Mouse (Mus musculus): ENCODE results near the gene Sdk1.

Gene Sdk1

DNA sequence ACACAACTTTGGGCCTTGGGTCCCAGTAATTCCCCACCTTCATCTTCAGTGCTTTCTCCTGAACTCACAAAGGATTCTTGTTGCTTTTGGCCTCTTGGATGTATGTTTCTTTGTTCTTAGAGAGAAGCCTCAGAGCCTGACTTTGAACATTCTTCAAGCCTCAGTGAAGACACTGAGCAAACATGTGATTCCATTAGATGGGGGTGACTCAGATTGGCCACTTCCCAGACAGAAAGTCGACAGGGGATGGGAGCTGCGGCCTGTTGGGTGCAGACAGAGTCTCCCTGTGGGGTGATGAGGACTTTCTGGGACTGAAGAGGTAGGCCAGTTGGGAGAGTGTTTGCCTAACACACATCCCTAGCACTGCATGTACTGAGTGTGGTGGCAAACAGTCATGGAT lies 405.3 kb downstream of the Sdk1 start:
- DNase-seq, result no peak

DNA sequence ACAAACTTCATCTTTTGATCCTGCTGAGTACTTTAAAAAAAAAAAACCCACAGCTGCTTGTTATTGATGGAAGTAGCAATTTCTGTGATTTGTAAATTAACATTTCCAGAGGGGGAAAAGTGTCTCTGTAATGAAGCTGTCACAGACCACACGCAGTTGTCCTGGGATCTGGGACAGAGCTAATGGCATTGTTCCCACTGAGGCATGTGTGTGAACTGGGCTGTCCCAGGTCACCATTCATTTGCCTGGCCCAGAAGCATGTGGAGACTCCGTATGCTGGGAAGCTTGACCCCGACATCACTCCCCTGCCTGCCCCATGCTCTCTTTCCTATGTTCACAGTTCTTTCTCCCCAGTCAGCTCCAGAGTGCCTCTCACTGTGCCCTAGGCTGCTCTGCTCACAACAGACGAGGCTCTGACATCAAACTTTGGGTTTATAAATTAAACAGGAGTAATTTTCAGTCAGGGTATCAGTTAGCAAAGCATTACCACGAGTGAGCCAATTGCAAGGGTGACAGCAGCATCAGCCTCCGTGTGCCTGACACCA lies 408.6 kb downstream of the Sdk1 start:
- no peak for DNase-seq

DNA sequence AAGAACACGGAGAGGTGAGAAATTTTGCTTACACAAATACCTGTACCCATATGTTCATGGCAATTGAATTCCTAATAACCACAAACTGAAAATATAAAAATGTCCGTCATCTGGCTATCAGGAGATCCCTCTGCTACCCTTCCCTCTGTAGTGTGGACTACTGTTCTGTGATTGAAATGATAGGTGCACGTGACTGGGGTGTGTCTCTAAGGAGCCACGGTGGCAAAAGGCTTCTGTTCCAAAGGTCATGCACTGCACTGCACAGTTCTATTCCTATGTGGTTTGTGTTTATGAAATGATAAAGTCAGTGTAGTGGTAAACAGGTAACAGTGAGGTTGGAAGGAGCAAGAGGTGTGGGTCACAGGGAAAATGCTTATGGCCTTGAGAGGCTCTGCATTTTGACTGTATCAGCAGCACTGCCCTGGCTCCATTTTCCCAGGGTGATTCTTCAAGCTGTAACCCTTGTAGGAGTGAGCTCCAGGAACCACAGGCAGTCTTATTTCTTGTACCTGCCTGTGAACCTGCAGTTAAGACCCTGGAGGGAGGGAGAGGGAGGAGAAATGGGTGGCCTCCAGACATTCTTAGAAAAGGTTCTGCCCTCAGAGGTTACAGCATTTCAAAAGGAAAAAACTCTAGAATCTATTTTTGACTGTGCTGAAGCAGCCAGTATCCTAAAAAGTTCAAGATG lies 410.5 kb downstream of the Sdk1 start:
- no peak for DNase-seq

DNA sequence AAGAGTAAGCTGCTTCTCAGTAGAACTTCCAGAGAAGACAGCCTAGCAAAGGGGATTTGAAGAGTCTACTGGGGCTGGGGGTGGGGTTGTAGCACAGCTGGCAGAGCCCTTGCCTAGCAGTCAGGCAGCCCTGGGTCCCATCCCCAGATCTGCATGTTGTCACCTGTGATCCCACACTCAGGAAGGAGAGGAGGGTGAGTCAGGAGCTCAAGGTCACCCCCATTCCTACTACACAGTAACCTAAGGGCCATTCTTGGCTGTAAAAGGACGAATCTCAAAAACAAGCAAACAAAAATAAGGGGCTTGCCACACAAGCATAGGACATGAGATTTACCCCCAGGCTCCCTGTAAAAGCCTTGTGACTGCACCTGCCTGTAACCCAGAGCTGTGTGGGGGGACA lies 435.1 kb downstream of the Sdk1 start:
- DNase-seq, result no peak

DNA sequence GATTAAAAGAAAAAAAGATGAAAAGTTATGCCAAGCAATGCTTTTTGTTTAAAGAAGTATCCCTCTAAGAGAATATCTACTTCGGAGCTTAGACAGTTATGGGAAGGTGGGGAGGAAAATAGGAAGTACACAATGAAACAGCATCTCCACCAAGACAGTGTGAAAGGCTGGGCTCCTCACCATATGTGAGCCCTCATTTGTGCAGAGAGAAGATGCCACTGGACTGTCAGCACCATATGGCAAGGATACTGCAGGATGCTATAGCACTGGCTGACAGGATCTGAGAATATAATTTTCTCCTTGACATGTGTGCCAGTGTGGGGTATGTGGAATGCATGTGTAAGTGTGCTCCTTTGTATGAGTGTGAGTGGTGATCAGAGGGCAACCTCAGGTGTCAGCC lies 435.7 kb downstream of the Sdk1 start:
- DNase-seq, result no peak

DNA sequence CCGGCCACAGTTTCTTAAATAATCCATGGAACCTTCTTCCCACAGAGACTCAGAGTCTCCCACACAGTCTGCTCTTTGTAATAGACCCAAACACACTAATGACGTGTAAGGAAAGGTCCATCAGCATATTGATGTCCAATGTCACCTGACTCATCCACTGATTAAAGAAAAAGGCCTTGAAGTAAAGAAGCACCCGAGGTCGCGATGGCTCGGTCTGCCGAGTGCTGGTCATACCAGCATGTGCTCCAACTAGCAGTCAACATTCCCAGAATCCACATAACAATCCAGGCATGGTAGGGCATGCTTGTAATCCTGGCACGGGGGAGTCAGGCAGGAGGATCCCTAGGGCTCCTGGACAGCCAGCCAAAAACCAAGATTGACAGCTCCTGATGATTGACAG lies 436.6 kb downstream of the Sdk1 start:
- no peak for DNase-seq

DNA sequence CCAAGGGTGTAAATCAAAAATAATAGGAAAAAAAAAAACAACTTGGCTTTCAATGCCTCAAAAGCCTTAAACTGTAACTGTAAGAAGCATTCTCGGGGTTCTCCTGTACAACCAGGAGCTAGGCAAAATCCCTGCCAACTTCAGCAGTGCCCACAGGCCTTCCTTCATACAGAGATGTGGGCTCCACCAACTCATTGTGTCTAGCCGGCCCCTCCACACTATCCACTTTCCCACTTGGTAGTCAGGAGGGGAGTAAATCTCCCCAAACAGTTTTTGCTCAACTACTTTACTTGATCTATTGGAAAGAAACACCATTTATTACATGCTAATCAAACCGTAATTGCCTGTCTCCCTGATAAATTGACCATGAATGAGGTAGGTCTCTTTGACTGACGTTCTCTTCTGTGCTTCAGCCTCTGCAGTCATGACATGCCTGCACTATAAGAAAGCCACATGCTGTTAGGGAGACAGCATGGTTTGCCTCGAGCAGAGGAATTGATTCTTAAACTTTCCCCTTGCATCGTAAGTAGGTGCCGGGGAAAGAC lies 445.7 kb downstream of the Sdk1 start:
- no peak for DNase-seq

DNA sequence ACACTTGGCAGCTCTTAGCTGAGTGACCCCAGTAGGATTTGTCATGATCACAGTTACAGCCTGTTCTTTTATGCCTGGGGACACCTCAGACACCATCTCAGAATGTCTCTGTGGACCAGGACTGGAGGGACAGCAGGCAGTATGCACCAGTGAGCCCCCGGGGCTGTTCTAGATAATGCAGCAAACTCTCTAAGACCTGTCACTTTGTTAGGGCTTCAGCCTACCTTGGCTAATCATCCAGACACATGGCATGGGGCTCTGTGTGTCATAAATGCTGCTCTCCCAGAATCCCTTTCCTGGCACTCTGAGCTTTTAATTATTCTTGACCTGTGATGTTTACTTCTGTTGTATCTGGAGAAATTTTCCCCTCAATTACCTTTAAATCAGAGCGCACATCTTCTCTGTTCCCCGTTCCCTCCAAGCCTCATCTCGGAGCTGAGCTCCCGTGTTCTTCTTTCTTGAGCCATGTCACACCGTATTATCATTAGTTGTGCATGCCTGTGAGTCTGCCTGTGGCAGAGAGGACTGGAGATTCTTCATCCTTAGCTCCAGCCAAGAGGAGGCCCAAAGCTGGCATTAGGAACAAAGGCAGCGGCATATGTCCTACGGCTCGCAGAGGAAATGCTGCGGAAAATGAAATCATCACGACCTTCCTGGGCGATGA lies 448.3 kb downstream of the Sdk1 start:
- no peak for DNase-seq

DNA sequence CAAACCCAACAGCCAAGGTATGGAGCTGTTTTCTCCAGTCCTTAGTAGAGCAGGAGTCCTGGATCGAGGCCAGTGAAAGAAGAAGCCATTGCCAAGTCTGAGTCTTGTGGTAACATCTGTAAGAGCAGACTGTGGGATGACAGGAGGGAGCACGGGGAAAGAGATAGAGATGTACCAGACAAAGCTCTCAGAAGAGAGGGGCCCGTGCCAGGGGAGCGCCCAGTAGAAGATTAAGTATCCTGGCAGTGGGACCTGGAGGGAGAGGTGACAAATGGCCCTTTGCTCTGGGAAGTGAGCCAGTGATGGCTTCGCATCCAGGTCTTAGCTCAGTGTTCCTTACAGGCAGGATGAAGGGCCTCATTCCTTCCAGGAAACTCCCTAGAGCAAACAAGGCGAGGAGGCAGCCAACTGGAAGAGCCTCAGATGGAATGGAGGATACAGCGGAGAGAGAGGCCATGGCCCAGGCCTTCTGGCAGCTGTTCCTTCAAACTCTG lies 450.2 kb downstream of the Sdk1 start:
- no peak for DNase-seq

DNA sequence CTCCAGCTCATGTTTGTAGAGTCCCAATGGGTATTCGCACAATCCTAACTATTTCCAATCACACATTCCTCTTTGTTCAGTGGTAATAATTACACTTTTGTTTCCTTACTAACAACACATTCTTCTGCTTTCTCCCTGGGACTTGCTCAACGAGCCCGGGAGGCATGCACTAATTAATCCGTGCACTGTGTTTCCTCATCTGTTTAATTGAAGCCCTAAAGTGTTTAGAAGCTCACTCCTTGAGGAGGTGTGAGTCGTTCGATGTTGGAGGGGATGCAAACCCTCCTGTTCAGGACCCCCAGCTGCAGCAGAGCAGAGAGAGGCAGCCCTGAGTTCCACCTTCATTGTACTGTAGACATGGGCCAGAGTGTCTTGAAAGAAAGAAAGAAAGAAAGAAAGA lies 452.4 kb downstream of the Sdk1 start:
- DNase-seq, result no peak

DNA sequence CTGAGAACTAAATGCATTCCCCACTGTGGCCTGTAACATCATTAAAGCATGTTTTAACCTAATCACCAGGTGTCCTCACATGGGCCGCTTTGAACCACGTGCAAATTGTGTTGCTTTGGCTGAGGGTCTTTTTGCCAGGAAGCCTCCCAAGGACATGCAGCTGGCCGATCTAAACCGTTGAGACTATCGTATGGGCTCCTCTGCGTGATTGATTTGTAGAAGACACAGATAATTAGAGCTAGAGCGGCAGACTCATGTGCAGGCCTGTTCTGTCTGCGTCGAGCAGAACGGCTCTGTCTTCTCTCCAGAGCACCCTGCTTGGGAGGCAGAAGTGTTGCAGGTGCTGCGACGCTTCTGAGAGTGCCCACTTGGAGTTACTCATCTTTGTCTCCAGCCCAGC lies 453.6 kb downstream of the Sdk1 start:
- DNase-seq, result no peak

DNA sequence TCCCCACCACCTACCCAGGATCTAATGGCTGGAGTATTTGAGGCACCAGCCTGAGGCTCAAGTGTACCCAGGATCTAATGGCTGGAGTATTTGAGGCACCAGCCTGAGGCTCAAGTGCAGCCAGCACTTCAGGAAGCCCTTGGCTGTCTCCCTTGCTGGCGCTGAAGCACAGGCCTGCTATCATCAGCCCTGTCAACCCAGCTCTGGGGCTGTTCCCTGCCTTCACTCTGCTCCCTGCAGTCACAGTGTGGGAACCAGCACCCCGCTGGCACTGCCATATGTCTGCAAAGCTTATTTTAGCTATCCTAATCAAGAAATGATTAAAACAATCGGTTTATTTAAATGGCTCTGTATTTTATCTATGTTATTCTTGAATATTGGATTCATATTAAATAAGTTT lies 457.1 kb downstream of the Sdk1 start:
- no peak for DNase-seq

DNA sequence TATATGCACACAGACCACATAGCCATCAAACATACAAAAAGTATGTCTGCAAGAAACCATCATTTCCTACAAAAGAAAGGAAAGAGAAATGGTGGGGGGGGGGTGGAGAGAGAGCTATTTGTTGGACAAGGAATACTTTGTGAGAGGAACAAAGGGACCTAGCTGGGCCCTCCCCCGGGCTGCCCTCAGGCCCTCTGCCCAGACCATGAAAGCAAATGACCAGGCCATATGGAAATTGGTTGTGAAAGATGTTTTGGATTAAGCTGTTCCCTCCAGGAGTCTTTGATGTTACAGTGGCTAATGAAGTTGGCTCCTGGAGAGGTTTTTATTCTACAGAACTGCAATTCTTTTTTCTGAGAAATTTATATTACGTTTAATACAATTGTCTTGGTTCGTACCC lies 479.5 kb downstream of the Sdk1 start:
- no peak for DNase-seq

DNA sequence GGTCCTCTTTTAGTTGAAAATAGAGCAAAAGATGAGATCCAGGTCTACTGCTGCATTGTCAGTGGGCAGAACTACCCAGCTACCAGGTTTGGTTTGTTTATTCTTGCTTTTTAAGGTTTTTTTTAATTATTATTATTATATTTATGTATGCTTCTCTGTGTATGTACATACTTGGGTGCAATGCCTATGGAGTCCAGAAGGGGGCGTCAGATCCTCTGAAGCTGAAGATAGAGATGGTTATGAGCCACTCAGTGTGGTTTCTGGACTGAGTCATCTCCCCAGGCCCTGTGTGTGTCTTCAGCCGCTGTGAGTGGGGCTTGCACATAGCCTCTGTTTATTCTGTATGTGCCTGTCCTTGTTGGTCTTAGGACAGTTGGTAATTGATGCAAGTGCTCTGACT lies 486.7 kb downstream of the Sdk1 start:
- DNase-seq, result no peak

DNA sequence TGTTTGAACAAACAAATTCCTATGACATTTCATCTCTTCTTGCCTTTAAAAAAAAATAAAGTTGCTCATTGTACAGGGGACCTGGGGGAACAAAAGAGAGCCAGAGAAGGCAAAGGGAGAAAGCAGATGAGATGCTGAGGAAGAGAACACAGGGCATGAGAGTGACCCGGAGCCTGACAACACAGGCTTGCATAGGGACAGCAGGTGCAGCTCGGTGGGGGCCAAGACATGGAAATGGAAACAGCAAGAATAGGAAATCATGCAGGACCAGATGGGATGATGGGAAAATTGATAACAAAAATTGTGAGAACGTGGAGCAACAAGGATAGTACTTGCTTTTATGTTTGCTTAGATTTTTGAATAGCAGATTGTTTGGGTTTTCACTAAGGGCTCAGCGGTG lies 488.7 kb downstream of the Sdk1 start:
- DNase-seq, result no peak

DNA sequence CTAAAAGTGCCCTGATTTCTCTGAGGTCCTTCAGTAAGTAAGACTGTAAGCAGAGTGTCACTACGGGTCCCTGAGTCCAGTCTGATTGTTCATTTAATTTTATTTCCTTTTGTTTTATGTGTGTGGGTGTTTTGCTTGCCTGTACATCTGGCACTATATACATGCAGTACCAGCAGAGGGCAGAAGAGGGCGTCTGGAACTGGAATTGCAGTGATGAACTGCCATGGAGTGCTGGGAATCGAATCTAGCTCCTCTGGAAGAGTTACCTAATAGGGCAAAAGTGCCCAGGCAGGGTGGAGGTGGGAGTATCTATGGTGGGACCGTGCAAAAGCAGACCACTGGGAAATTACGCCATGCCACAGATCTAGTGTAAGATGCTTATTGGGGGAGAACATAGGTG lies 497.4 kb downstream of the Sdk1 start:
- no peak for DNase-seq

DNA sequence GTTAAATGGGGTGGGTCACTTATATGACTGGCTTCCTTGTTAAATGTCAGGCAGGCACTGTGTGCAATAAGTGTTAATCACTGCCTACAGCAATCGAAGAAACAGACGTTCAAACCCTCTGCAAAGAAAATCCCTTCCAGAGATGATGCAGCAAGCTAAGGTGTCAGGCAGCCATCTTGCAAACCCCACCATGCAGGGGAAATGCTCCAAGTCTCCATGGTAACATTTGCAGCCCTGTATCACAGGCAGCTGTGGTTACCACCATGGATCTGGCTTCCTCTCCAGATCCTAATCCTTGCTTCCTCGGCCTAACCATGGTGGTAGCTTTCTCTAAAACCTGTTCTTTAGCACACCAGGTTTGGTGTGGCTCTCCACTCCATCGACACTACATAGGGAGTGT lies 507.5 kb downstream of the Sdk1 start:
- no peak for DNase-seq

DNA sequence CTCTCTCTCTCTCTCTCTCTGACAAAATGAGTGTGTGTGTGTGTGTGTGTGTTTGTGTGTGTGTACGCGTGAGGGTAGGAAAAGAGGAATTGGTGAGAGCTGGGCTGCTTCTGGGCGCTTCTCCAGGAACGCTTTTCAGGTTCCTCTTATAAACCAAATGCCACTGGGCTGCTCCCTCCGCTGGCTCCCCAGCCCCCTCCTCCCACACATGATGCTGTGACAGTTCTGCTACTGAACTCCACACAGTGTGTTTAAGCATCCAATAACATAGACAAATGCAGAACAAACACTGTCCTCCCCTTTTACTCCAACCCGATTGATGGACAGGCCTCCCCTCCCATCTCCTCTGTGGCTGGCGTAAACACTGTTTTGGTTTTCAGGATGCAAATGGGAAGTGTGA lies 513.0 kb downstream of the Sdk1 start:
- DNase-seq, result peak in 1 of 2 experiments; percentile 2

DNA sequence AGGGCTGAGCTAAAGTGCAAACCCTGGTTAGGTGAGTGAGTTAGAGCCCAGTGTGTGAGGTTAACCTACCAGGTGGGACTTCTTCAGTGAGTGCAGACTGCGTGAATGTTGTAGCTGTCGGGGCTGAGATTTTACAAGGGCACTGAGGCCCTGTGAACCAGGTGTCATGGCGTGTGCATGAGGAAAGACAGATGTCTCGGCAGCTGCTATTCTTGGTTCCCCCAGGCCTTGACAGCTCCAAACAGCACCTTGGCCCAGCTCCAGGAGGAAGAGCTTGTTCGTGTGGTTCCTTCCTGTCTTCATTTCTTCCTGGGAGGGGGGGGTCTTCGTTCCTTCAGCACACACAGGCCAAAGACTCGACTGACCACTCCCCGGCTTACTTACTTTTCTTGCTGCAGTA lies 517.6 kb downstream of the Sdk1 start:
- no peak for DNase-seq

DNA sequence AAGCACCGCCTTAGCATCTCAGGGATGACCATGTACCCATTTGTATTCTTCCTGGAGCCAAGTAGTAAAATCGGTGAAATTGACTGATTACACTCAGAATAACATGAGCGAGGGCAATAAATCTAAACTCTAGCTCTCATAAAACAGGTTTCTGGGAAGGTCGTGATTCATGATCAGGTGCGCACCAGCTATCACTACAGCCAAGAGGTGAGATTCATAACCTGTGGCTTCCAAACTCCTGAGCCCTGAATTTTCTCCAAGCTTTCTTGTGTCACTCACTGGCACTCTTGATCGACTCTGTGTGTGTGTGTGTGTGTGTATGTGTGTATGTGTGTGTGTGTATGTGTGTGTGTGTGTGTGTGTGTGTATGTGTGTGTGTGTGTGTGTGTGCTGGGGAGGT lies 522.8 kb downstream of the Sdk1 start:
- DNase-seq, result no peak

DNA sequence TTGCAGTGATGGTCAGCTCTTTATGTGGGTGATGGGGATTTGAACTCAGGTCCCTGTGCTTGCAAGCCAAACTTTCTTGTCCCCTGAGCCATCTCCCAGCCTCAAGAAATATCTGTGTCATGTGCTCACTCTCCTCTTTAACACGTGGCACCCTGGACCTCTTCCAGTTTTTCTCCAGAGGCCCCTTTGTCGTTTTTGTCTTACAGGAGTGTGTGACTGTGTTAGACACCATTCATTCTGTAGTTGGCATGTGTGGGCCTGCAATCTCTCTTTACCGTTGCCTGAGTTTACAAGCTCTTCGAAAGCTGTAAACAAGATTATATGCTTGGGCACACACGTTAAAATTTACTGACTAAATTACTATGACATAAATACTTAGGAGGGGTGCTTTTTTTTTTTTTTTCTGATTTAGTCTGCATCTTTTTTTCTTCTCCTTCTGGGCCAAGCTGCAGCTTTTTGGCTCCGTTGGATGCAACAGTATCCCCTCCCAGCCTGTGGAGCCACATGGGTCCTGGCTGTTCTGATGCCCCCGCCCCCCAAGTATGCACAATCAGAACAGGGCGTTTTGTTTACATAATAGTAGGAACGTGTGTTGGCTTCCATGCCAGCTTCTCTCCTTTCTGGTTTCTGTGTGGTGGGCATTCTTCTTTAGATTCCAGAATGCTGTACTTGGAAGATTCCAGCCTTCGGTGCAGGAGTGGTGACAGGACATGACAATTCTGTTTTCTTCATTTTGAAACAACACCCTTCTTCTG lies 527.6 kb downstream of the Sdk1 start:
- DNase-seq, result no peak

DNA sequence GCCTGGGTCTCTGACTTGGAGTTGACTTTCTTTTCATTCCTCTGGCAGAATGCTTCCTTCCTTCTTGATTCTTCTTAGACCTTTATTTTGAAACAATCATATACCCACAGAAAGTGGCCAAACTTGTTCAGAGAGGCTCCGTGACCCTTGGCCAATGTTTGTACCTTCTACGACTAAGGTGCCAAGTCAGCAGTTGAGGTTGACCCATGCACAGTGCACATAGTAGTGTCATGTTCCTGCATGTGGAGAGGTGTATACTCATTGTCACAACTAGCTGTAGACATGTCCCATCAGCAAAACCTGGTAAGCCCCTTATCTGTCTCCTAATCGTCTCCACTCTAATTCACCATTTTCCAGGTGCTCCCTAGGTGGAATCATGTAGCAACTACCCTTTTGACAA lies 530.2 kb downstream of the Sdk1 start:
- DNase-seq, result no peak

DNA sequence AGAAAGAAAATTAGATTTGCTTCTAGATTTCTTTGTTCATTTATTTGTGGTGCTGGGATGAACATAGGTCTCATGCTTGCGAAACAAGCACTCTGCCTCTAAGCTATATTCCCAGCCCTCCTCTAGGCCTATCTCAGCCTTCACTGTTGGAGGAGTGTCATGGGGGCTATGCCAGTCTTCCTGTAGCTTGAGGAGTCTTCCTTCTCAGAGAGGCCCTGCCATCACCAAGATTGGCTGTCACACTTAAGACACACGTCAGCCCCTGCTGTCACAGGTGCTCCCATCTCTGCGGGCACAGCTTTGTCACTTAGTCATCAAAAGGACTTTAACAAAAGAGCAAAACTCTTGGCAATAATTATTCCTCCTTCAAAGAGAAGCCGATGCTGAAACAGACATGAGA lies 536.9 kb downstream of the Sdk1 start:
- DNase-seq, result no peak

DNA sequence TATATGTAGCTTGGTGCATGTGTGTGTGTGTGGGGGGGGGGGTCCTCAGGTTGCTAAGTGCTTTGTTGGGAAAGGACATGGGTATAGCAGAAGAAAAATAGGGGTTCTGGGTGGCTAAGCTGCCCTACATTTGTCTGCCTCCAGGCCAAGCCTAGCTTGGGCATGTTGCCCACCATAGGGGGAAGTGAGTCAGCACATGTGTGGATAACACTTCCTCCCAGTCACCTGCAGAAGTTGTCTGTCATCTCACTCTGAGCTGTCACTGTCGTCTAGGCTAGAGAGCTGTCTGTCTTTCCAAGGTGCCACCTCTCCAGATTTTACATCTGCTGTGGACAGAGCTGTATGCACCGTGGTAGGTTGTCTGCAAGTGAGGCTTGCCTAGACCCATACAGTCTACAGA lies 539.9 kb downstream of the Sdk1 start:
- DNase-seq, result no peak

Data from spleen, adult 18-20 months (tissue).